Mouse (Mus musculus): ENCODE measurements around the gene Actr8.

The Actr8 gene

GRCm38 (mm10) chr14:29996000-29996751 lies 18.0 kb downstream of the Actr8 start:
- DNase-seq (ENCODE audit: low spot score), result no peak

DNA sequence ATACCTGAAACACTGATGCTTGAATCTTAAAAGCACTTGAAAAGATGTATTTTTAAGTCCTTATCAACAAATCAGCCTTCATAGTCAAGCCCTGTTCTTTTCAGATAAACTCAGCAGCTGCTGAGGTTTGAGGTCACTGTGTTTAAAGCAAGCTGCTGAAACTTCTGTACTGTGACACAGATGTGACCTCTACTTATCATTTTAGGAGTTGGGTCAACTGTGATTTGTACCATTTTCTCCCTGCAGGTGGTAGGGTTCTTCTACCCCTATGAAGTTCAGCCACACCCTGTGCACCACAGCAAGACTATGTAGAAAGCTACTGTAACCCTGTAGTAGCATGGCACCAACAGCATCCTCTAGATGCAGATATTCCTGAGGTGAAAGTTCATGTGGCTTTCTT lies 19.2 kb downstream of the Actr8 start:
- DNase-seq (ENCODE audit: low spot score), result no peak

DNA sequence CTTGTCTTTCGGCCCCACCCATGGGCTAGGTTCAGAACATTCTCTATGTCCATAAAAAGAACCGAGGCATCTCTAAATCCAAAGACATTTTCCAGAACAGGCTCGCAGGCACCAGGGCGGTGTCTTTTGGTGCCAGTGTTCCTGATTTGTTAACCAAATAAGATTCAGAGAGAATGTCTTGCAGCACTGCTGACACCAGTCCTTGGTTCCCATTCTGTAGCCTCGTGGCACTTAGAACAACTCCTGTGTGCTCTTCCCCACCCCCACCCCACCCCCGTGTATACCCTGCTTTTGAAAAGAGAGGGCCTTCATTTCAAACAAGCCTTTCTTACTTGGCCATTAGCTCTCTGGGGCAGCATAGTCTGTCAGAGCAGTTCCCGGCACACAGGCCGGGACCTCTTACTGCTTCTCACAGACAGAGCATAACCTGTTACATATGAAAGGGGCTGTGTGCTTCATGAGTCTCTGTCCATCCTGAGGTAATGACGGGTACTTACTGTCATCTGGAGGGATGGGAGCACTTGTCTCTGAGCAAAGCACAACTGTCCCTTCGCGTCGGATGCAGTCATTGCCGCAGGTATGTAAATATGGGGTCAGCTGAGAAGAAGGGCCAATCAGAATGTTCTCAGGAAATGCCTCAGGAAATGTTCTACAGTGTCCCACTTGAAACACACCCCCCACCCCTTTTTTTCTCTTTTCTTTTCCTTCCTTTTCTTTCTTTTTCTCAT lies 20.8 kb downstream of the Actr8 start:
- DNase-seq (ENCODE audit: low spot score), result no peak

DNA sequence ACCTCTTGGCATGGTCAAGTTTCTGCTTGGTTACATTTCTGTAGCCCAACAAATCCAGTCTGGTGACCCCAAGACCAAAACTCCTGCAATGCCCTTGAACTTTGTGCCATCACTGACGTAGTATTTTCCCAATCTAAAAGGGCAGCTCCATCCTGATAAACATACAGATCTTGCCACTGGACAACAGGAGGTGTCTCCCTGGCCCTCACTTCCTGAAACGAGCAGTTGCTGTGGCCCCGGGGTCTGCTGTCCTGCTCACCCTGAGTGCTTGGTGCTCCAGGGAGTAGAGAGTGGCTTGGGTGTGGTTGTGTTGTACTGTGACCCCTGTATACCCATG lies 21.3 kb downstream of the Actr8 start:
- no peak for DNase-seq (ENCODE audit: low spot score)

- DNase-seq (ENCODE audit: low spot score), result peak; percentile 50
These were observed 30.8 kb downstream of the Actr8 start, which contains the start of the genes Il17rb and Chdh for GRCm38 (mm10) chr14:30008733-30009575. TSS of gene Il17rb (minus strand) at chr14:30008896. TSS of gene Chdh (plus strand) at chr14:30009023.

- DNase-seq (ENCODE audit: low spot score), result peak; percentile 55
These were observed 31.9 kb downstream of the Actr8 start for GRCm38 (mm10) chr14:30009864-30010560.

DNA sequence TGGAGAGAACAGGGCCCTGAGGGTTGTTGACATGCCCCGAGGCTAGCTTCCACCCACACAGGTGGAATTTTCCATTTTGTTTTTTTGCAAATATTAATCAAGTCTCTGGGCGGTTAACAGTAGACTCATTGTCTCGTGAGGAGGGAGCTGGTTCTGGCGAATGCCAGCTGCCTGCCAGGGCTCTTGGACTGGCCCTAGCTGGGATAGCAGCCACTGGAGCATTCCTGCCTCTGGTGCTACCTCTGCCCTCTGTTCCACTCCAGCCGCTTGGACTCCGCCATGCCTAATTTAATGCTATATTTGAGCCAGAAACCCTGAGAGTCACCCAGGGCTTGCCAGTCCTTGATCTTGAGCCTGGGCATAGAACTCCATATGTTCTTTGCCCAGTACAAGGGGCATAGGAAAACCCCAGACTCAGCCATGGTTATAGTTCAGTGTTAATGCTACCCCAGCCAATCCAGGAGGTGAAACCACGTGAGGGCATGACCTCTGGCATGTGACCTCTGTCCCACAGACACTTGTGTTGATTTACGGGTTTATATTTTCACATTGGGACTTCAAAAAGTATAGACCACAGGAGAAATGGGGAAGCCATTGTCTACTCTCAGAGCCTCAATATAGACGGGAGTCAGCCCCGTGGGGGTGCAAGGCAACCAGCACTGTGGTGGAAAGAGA lies 33.9 kb downstream of the Actr8 start:
- peak; percentile 29 for DNase-seq (ENCODE audit: low spot score)

DNA sequence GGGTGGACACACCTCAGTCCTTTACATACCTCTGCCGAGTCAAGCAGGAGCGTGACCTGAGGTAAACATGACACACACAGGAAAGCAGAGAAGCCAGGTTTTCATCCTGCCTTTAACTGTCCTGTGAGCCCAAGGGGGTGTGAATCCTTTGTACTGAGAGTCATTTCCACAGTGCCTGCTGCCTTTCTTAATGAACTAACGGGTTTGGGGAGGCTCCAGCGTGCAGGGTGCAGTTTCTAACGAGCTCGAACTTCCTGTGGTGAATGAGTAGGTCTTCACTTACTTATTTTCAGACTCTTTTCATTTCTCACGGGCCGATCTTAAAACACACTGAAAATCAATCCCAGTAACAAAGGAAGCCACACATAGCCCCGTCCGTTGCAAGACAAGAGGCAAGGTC lies 36.4 kb downstream of the Actr8 start:
- no peak for DNase-seq (ENCODE audit: low spot score)

GRCm38 (mm10) chr14:30015008-30015407 lies 36.9 kb downstream of the Actr8 start:
- no peak for DNase-seq (ENCODE audit: low spot score)

DNA sequence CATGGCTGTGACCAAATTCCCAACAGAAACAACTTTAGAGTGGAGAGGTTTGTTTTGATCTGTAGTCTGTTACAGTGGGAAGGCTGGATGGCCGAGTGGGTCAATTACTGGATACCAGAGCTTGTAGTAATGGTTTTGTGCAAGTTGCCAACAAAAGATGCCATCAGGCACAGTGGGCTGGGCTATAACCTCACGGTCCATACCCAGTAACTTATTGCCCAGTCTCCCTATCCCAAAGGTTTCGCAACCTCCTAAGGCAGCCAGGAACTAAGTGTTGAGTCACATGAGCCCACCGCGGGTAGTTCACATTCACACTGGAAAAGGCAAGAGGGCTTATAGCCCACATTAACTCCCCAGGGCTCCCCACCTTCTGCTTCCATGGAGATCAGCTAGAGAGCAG lies 38.5 kb downstream of the Actr8 start:
- no peak for DNase-seq (ENCODE audit: low spot score)

DNA sequence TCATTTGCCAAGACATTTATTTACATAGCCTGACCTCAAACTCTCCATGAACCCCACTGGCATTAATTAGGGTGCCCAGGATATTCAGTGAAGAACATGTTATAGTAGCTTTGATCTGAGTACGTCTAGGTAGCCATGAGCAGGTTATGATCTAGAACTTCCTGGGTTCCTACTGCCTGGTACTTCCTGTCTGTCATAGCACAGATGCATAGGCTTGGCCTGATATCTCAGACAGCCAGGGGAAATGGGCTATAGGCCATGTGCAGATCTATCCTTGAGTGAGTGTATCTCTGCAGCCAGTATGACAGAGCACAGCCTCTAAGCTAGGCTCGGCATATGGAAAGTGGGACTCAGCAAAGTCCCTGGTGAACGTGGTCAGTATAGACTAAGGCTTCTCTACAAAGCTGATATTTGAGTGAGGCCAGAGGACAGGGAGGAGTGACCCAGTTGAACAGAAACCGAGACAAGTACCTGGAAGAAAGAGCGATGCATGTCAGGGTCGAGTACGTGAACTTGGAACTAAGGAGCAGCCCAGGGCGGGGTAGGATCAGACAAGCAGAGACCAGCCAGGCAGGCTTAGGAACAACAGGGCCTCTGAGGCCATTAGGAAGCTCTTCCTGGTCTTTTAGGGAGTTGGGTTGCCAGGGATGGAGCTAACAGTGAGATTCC lies 39.8 kb downstream of the Actr8 start:
- DNase-seq (ENCODE audit: low spot score), result no peak

DNA sequence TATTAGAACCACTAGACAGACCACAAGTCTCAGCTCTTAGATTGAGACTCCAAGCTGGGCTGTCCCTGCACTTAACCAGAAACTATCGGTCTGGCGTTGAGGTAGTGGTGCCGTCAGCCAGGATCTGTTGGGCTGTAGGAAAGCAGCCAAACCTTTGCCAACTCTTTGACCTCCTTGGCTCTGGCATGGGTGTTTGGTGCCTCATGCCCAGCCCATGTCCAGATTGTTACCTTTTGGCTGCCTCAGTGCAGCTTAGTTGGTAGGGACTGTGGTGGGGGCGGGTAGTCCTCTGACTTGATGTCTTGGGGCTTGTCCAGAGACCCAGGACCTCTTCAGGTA lies 40.3 kb downstream of the Actr8 start:
- DNase-seq (ENCODE audit: low spot score), result no peak

- DNase-seq (ENCODE audit: low spot score), result no peak
These were observed 40.7 kb downstream of the Actr8 start for GRCm38 (mm10) chr14:30018846-30019245.

DNA sequence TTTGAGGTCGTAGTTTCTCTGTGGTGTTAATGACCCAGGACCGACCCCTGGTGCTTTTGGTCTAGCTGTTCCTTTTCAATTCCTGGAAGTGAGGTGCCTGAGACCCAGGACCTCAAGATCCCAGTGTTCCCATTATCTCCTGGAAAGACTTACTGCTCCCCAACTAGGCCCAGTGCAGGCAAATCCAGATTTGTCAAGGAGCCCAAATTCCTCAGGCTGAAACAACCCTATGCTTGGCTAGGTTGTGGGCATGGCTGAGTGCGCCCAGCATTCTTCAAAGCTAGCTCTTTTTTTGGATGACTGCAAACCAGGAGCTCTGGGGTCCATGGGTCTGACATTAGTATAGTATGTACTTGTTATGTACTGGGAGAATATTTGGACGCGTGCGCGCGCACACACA lies 41.2 kb downstream of the Actr8 start:
- no peak for DNase-seq (ENCODE audit: low spot score)

DNA sequence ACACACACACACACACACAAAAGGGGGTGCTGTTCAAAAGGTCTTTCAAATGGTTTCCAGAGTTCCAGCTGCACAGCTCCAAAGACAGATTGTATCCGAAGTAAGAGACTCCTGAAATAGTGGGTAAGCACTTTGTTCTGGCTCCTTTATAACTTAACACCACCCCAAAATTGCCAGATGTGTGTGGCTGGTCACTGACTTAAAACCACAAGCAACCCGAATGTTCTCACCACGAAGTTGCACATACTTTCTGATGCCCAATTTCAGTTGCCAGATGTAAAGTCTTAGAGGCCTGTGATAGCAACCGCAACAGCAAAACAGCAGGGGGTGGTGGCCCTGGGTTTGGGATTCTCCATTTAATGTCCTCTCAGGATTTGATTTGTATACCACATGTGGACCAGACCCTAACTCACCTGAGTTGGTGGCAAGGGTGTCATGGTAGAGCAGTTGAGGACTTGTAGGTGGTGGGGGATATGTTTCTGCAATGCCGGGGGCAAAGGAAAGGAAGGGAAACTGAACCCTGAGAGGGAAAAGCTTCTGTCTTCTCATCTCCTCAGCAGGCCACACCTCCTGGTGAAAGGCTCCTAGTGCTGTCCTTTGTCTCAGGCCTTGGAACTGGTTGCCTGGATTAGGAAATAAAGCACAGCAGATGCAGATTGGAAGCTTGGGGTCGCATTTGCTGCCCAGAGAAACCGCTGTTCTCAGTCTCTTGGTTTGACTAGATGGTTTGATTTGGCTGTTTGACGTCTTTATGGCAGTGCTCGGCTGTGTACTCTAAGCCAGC lies 41.8 kb downstream of the Actr8 start:
- DNase-seq (ENCODE audit: low spot score), result no peak

DNA sequence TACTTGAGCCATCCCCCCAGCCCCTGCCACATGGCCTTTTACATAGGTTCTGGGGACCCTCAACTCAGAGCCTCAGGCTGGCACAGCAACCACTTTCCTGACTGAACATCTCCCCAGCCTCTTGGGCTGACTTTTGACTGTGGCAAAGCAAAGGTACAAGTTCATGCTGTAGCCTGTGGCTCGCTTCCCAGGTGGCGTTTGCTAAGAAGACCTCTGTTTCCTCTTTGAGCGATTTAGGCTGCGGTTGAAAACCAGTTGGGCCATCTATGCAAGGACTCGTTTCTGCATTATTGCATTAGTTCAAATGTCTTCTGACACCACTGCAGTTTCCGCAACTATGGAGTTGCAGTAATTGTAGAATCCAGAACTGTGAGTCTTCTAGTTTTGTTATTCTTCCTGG lies 44.3 kb downstream of the Actr8 start:
- DNase-seq (ENCODE audit: low spot score), result no peak

DNA sequence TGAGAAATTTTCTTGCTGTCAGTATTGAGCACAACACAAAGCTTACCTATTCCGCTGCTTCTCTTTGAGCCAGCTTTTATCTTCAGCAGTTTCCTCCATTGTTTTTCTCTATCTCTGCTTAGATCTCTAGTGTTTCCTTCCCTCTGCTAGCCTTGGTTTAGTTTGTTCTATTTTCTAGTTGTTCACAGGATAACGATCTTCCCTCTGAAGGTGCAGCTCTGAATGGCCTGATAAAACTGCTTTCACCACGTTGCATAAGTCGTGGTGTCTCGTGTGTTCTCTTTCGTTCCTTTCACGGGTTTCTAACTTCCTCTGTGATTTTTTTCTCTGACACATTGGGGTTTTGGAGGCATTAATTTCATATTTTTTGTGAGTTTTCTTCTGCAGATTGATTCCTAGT lies 46.2 kb downstream of the Actr8 start:
- no peak for DNase-seq (ENCODE audit: low spot score)

DNA sequence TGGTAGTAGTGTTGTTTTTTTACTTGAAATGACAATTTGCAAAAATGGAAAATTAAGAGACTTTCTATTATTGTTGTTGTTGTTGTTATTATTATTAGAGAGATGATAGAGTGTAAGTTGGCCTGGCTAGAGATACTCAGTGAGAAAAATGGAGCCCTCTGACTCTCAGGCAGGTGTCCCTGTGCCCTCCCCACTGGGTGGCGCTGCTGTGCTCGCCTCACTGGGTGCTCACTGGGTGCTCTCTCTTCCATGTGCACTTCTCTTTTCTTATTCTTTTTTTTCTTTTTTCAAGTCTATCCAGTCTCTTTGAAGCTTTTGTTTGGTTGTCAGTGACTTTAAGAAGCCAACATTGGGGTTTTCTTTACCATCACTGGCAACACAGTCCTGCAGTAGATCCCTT lies 49.2 kb downstream of the Actr8 start:
- DNase-seq (ENCODE audit: low spot score), result no peak

DNA sequence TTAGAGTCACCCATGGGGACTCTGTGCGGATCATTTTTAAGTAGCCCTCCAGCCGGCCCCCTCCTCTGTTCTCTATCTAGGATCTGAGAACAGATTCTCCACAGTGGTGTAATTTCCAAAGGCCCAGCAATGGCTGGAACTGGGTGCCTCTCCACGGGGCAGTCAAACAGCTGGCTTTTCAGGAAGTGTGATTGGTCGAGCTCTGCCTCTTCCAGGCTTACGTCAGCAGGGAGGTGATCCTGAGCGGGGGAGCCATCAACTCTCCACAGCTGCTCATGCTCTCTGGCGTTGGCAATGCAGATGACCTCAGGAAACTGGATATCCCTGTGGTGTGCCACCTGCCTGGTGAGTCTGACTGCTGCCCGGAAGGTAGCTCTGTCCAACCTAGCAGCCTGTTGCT lies 55.3 kb downstream of the Actr8 start:
- no peak for DNase-seq (ENCODE audit: low spot score)

- DNase-seq (ENCODE audit: low spot score), result no peak
These were observed 60.3 kb downstream of the Actr8 start for GRCm38 (mm10) chr14:30038431-30038830.
